Mouse (Mus musculus) hindbrain, postnatal 0 days (tissue): ENCODE data around the gene Chil5. TPM values are rescaled to one million over a fixed set of nuclear protein-coding genes. Genes with fewer than 3 reads are reported as not detected.
"Not testable (repeated sequence)": the region's sequence is repeated elsewhere in the genome, so short reads cannot be mapped to it uniquely, and the experiment has no call there.

Experiments used
- ATAC-seq: fragments of 200-750 bp; cut with Nextera tagmentation; 2 replicates; pipeline ENCODE4 v1.8.0; 2017; ENCODE audit warnings: mild to moderate bottlenecking, moderate TSS enrichment, moderate library complexity
- DNase-seq: peaks from one replicate; pipeline ENCODE4 v3.0.0-alpha.2; 2015; ENCODE audit warnings: low spot score
- H3K27ac ChIP-seq: fragments of 300-500 bp; sonication (generic); 2 replicates; pipeline ENCODE4 v1.5.1; 2014; ENCODE audit warnings: mild to moderate bottlenecking
- H3K27me3 ChIP-seq: fragments of 300-500 bp; sonication (generic); 2 replicates; pipeline ENCODE4 v1.6.1; 2014; ENCODE audit warnings: low read length, mixed read lengths; ENCODE audit not compliant: insufficient read depth
- H3K36me3 ChIP-seq: fragments of 300-500 bp; sonication (generic); 2 replicates; pipeline ENCODE4 v1.6.1; 2014; ENCODE audit warnings: low read length, mixed read lengths; ENCODE audit not compliant: insufficient read depth
- H3K4me1 ChIP-seq: fragments of 300-500 bp; sonication (generic); 2 replicates; pipeline ENCODE4 v1.6.1; 2014; ENCODE audit warnings: antibody characterized with exemption, low read length, mixed read lengths; ENCODE audit not compliant: insufficient read depth
- H3K4me2 ChIP-seq: fragments of 300-500 bp; sonication (generic); 2 replicates; pipeline ENCODE4 v1.6.1; 2014; ENCODE audit warnings: low read depth, mild to moderate bottlenecking, low read length, moderate library complexity, mixed read lengths
- H3K4me3 ChIP-seq: fragments of 300-500 bp; sonication (generic); 2 replicates; pipeline ENCODE4 v1.5.1; 2014; ENCODE audit warnings: low read length
- H3K9ac ChIP-seq: fragments of 300-500 bp; sonication (generic); replicated peaks from 2 replicates; pipeline ENCODE4 v1.6.1; 2014; ENCODE audit warnings: mild to moderate bottlenecking, low read length, moderate library complexity, mixed read lengths
- H3K9me3 ChIP-seq: fragments of 300-500 bp; sonication (generic); 2 replicates; pipeline ENCODE4 v1.6.1; 2016; ENCODE audit warnings: low read length, mixed read lengths
- CTCF ChIP-seq: IDR thresholded peaks from 2 replicates; pipeline ENCODE4 v1.5.1; 2016; ENCODE audit warnings: antibody characterized with exemption, control low read depth, low read depth
- WGBS: fragments of 180-500 bp; shearing (Covaris S2); extraction: QIAGEN DNeasy Blood & Tissue Kit; methylation state at CpG from one replicate; pipeline ENCODE4 v1.1.7; 2014; 5-methylcytosine and 5-hydroxymethylcytosine counted together
- polyA plus RNA-seq: library from polyadenylated mRNA; unstranded; fragments of >200 nt; fragmentation: Nextera tagmentation; extraction: Ambion mirVana; gene quantifications from 2 replicates; pipeline ENCODE4 v1.2.1, GENCODE M21; 2015
- total RNA-seq: library from RNA; depleted of rRNA; stranded (reverse); fragments of >200 nt; gene quantifications from 2 replicates; pipeline ENCODE4 v1.2.3, GENCODE M21; 2014; rRNA removed

Chil5 gene
- total RNA-seq (not detected in 2 replicates), polyA plus RNA-seq (0.23 and 0.30 TPM in 2 replicates)

DNA sequence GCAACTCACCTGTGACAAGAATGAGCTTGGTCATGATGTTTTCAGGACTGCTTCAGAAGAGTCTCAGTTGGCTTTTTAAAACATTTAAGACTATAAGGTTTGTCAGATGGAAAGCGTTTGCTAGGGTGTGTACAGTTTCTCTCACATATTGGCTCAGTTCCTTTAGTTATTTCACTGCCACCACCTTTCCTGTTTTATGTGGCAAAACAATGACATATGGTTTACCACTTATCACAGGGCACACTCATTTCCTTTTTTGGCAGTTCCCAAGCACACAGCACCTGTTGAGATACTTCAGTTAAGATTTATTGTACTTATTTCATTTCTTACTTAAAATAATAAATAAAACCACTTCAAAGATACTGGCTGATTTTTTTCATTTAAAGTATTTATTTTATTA, at the start of gene Chil5:
TSS of gene Chil5 (minus strand) at position 34 of the 400 bp plus-strand sequence.
- no peak within 1 kb of the TSS for H3K9ac ChIP-seq
- no peaks in the 10 kb centered on the region for H3K36me3 ChIP-seq
- 87% methylated on average over 1 of the region's 1 CpGs for WGBS
- H3K4me1 ChIP-seq: no peaks in the 10 kb centered on the region
- no peak within 1 kb of the TSS for H3K27ac ChIP-seq
- no peak within 1 kb of the TSS for H3K4me3 ChIP-seq
- H3K9me3 ChIP-seq: no peaks in the 10 kb centered on the region
- no peak for ATAC-seq
- H3K4me2 ChIP-seq: no peak within 1 kb of the TSS
- H3K27me3 ChIP-seq: no peaks in the 10 kb centered on the region
- DNase-seq: no peak
- TF ChIP-seq CTCF: no peak

GRCm38 (mm10) chr3:106074824-106075223, 42.2 kb upstream of the Chil5 start:
- Histone ChIP-seq H3K4me1 (no peaks in the 10 kb centered on the region), H3K36me3 (no peaks in the 10 kb centered on the region), H3K4me2 (no peak overlapping the region), H3K9me3 (no peaks in the 10 kb centered on the region), H3K4me3 (no peak overlapping the region), H3K9ac (no peak overlapping the region), H3K27ac (no peak overlapping the region), H3K27me3 (no peaks in the 10 kb centered on the region)
- DNase-seq: no peak
- ATAC-seq: no peak
- WGBS: 61% methylated on average over 1 of the region's 1 CpGs
- no peak for TF ChIP-seq CTCF

DNA sequence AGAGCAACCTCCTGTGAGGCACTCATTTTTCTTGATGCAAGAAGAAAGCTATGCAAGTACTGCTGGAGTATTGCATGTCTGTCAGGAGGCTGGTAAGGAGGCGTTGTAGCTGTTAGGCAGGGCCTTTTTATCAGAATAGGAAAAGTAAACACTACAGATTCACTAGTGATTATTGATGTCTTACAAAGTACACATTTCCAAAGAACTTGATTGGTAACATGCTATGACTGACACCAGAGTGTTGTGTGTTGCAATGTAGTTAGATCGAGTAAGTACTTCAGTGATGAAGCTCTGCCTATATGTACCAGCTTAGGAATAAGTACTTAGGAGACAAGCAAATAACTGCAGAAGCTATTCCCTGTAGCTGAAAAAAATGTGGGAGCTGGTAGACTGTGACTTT, 38.4 kb upstream of the Chil5 start:
- no peaks in the 10 kb centered on the region for H3K4me1 ChIP-seq
- H3K4me2 ChIP-seq: no peak overlapping the region
- DNase-seq (no peak), ATAC-seq (no peak)
- H3K4me3 ChIP-seq: no peak overlapping the region
- H3K27ac ChIP-seq: no peak overlapping the region
- WGBS: 85% methylated on average over 2 of the region's 2 CpGs
- H3K9ac ChIP-seq: no peak overlapping the region
- H3K9me3 ChIP-seq: no peaks in the 10 kb centered on the region
- no peaks in the 10 kb centered on the region for H3K27me3 ChIP-seq
- TF ChIP-seq CTCF: no peak
- H3K36me3 ChIP-seq: no peaks in the 10 kb centered on the region

- 41% methylated on average over 5 of the region's 5 CpGs for WGBS
- not testable (repeated sequence) for H3K4me3 ChIP-seq, H3K9me3 ChIP-seq, H3K4me1 ChIP-seq, DNase-seq, H3K27ac ChIP-seq, H3K36me3 ChIP-seq, H3K27me3 ChIP-seq, ATAC-seq, H3K9ac ChIP-seq, H3K4me2 ChIP-seq
These were observed 35.1 kb upstream of the Chil5 start for GRCm38 (mm10) chr3:106067707-106068106.

- no peak overlapping the region for H3K9ac ChIP-seq
- no peaks in the 10 kb centered on the region for H3K27me3 ChIP-seq
- H3K9me3 ChIP-seq: no peaks in the 10 kb centered on the region
- no peaks in the 10 kb centered on the region for H3K36me3 ChIP-seq
- H3K27ac ChIP-seq: no peak overlapping the region
- H3K4me3 ChIP-seq: no peak overlapping the region
- no peak for TF ChIP-seq CTCF
- DNase-seq (no peak), ATAC-seq (no peak)
- 83% methylated on average over 3 of the region's 3 CpGs for WGBS
- no peaks in the 10 kb centered on the region for H3K4me1 ChIP-seq
- no peak overlapping the region for H3K4me2 ChIP-seq
These were observed 25.4 kb upstream of the Chil5 start for GRCm38 (mm10) chr3:106057966-106058365.

- no peak for TF ChIP-seq CTCF
- Histone ChIP-seq H3K27ac (no peak overlapping the region), H3K4me2 (no peak overlapping the region), H3K4me1 (no peaks in the 10 kb centered on the region), H3K4me3 (no peak overlapping the region), H3K9me3 (no peaks in the 10 kb centered on the region), H3K27me3 (no peaks in the 10 kb centered on the region), H3K36me3 (no peaks in the 10 kb centered on the region), H3K9ac (no peak overlapping the region)
- no peak for DNase-seq
- no peak for ATAC-seq
- 79% methylated on average over 18 of the region's 18 CpGs for WGBS
These were observed 19.3 kb upstream of the Chil5 start for GRCm38 (mm10) chr3:106051896-106052295.

DNA sequence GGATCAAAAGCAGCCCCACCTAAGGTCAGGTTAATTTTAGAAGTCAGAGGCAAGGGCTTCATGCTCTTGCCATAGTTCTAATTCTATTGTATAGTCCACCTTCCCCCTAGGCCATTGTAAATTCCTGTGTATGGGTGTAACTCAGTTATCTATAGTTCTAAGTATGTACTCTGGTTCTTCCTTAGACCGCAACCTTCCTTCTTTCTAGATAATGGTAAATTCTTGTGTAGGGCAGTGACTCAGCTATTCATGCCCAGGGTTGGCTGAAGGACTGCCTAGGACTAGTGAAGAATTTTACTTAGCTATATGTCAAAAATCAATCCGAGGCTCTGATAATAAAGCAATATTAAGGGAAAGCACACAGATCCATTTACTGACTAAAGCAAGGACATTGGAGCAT, 7.7 kb upstream of the Chil5 start:
- DNase-seq (no peak), ATAC-seq (no peak)
- Histone ChIP-seq H3K36me3 (no peaks in the 10 kb centered on the region), H3K27me3 (no peaks in the 10 kb centered on the region), H3K4me3 (no peak overlapping the region), H3K9me3 (no peaks in the 10 kb centered on the region), H3K9ac (no peak overlapping the region), H3K27ac (no peak overlapping the region), H3K4me1 (no peaks in the 10 kb centered on the region), H3K4me2 (no peak overlapping the region)
- TF ChIP-seq CTCF: no peak
- WGBS: 93% methylated on average over 2 of the region's 2 CpGs
